Mouse (Mus musculus) intestine, embryonic 16.5 days (tissue): ENCODE data around the gene Bsnd. TPM values are rescaled to one million over a fixed set of nuclear protein-coding genes. Genes with fewer than 3 reads are reported as not detected.

Experiments
- ATAC-seq: fragments of 200-750 bp; cut with Nextera tagmentation; 2 replicates; pipeline ENCODE4 v1.8.0; 2017; ENCODE audit warnings: moderate TSS enrichment, moderate library complexity
- H3K27ac ChIP-seq: fragments of 300-500 bp; sonication (generic); 2 replicates; pipeline ENCODE4 v1.5.1; 2014; ENCODE audit warnings: mild to moderate bottlenecking, low read length
- H3K27me3 ChIP-seq: fragments of 300-500 bp; sonication (generic); replicated peaks from 2 replicates; pipeline ENCODE4 v1.6.1; 2014; ENCODE audit warnings: low read length, control low read depth, mixed read lengths; ENCODE audit not compliant: control insufficient read depth, insufficient read depth
- H3K36me3 ChIP-seq: fragments of 300-500 bp; sonication (generic); 2 replicates; pipeline ENCODE4 v1.6.1; 2014; ENCODE audit warnings: low read length, control low read depth; ENCODE audit not compliant: control insufficient read depth, insufficient read depth
- H3K4me1 ChIP-seq: fragments of 300-500 bp; sonication (generic); 2 replicates; pipeline ENCODE4 v1.6.1; 2014; ENCODE audit warnings: low read length, control low read depth, mixed read lengths; ENCODE audit not compliant: control insufficient read depth, insufficient read depth
- H3K4me2 ChIP-seq: fragments of 300-500 bp; sonication (generic); 2 replicates; pipeline ENCODE4 v1.6.1; 2014; ENCODE audit warnings: low read depth, low read length, control low read depth
- H3K4me3 ChIP-seq: fragments of 300-500 bp; sonication (generic); 2 replicates; pipeline ENCODE4 v1.5.1; 2014; ENCODE audit warnings: mild to moderate bottlenecking, low read length
- H3K9ac ChIP-seq: fragments of 300-500 bp; sonication (generic); 2 replicates; pipeline ENCODE4 v1.6.1; 2014; ENCODE audit warnings: low read depth, low read length
- H3K9me3 ChIP-seq: fragments of 300-500 bp; sonication (generic); 2 replicates; pipeline ENCODE4 v1.6.1; 2016; ENCODE audit warnings: low read length, control low read depth; ENCODE audit not compliant: control insufficient read depth
- WGBS: fragments of 180-500 bp; shearing (Covaris S2); extraction: QIAGEN DNeasy Blood & Tissue Kit; methylation state at CpG from one replicate; pipeline ENCODE4 v1.1.7; 2014; 5-methylcytosine and 5-hydroxymethylcytosine counted together
- polyA plus RNA-seq: library from polyadenylated mRNA; unstranded; fragments of >200 nt; fragmentation: Nextera tagmentation; extraction: Ambion mirVana; gene quantifications from 2 replicates; pipeline ENCODE4 v1.2.1, GENCODE M21; 2015

Bsnd gene
- polyA plus RNA-seq, 1 experiment from 2014 or later: not detected

- no peak overlapping the region for H3K4me2 ChIP-seq
- no peak for ATAC-seq
- no peaks in the 10 kb centered on the region for H3K9me3 ChIP-seq
- no peaks in the 10 kb centered on the region for H3K36me3 ChIP-seq
- WGBS: 73% methylated on average over 2 of the region's 2 CpGs
- H3K27ac ChIP-seq: no peak overlapping the region
- no peak overlapping the region for H3K4me3 ChIP-seq
- H3K4me1 ChIP-seq: no peaks in the 10 kb centered on the region
- H3K9ac ChIP-seq: no peak overlapping the region
- no peaks in the 10 kb centered on the region for H3K27me3 ChIP-seq
Measured at GRCm38 (mm10) chr4:106524131-106524530, 32.0 kb upstream of the Bsnd start.

GRCm38 (mm10) chr4:106522547-106522946, 30.5 kb upstream of the Bsnd start:
- Histone ChIP-seq H3K4me2 (no peak overlapping the region), H3K4me3 (no peak overlapping the region), H3K9me3 (no peaks in the 10 kb centered on the region), H3K36me3 (no peaks in the 10 kb centered on the region), H3K27ac (no peak overlapping the region), H3K27me3 (no peaks in the 10 kb centered on the region), H3K4me1 (no peaks in the 10 kb centered on the region), H3K9ac (no peak overlapping the region)
- ATAC-seq: no peak
- 62% methylated on average over 3 of the region's 3 CpGs for WGBS

- no peaks in the 10 kb centered on the region for H3K4me1 ChIP-seq
- no peaks in the 10 kb centered on the region for H3K27me3 ChIP-seq
- H3K9ac ChIP-seq: no peak overlapping the region
- H3K36me3 ChIP-seq: no peaks in the 10 kb centered on the region
- no peak overlapping the region for H3K4me3 ChIP-seq
- no peaks in the 10 kb centered on the region for H3K9me3 ChIP-seq
- H3K4me2 ChIP-seq: no peak overlapping the region
- WGBS: 53% methylated on average over 6 of the region's 6 CpGs
- no peak for ATAC-seq
- H3K27ac ChIP-seq: no peak overlapping the region
Measured at GRCm38 (mm10) chr4:106514606-106515005, 22.5 kb upstream of the Bsnd start.

GRCm38 (mm10) chr4:106509888-106510287, 17.8 kb upstream of the Bsnd start:
- Histone ChIP-seq H3K27me3 (no peaks in the 10 kb centered on the region), H3K9ac (no peak overlapping the region), H3K27ac (no peak overlapping the region), H3K4me1 (no peaks in the 10 kb centered on the region), H3K9me3 (no peaks in the 10 kb centered on the region), H3K4me3 (no peak overlapping the region), H3K36me3 (no peaks in the 10 kb centered on the region), H3K4me2 (no peak overlapping the region)
- no peak for ATAC-seq
- WGBS: 83% methylated on average over 4 of the region's 4 CpGs

GRCm38 (mm10) chr4:106505453-106506058, 13.5 kb upstream of the Bsnd start:
- no peak overlapping the region for H3K9ac ChIP-seq
- no peaks in the 10 kb centered on the region for H3K9me3 ChIP-seq
- 65% methylated on average over 14 of the region's 14 CpGs for WGBS
- no peak overlapping the region for H3K27ac ChIP-seq
- H3K27me3 ChIP-seq: no peaks in the 10 kb centered on the region
- H3K4me1 ChIP-seq: no peaks in the 10 kb centered on the region
- no peak for ATAC-seq
- H3K36me3 ChIP-seq: no peaks in the 10 kb centered on the region
- H3K4me3 ChIP-seq: no peak overlapping the region
- no peak overlapping the region for H3K4me2 ChIP-seq

GRCm38 (mm10) chr4:106503578-106503977, 11.5 kb upstream of the Bsnd start:
- no peak overlapping the region for H3K4me2 ChIP-seq
- no peaks in the 10 kb centered on the region for H3K9me3 ChIP-seq
- no peaks in the 10 kb centered on the region for H3K36me3 ChIP-seq
- no peaks in the 10 kb centered on the region for H3K27me3 ChIP-seq
- WGBS: 86% methylated on average over 3 of the region's 3 CpGs
- H3K4me3 ChIP-seq: no peak overlapping the region
- no peaks in the 10 kb centered on the region for H3K4me1 ChIP-seq
- ATAC-seq: no peak
- no peak overlapping the region for H3K9ac ChIP-seq
- no peak overlapping the region for H3K27ac ChIP-seq

GRCm38 (mm10) chr4:106500066-106500465, 8.0 kb upstream of the Bsnd start:
- H3K4me3 ChIP-seq: no peak overlapping the region
- no peaks in the 10 kb centered on the region for H3K27me3 ChIP-seq
- no peaks in the 10 kb centered on the region for H3K4me1 ChIP-seq
- 80% methylated on average over 10 of the region's 10 CpGs for WGBS
- H3K9me3 ChIP-seq: no peaks in the 10 kb centered on the region
- ATAC-seq: no peak
- H3K4me2 ChIP-seq: no peak overlapping the region
- H3K27ac ChIP-seq: no peak overlapping the region
- H3K9ac ChIP-seq: no peak overlapping the region
- no peaks in the 10 kb centered on the region for H3K36me3 ChIP-seq

GRCm38 (mm10) chr4:106498471-106498844, 6.4 kb upstream of the Bsnd start:
- H3K9me3 ChIP-seq: no peaks in the 10 kb centered on the region
- H3K9ac ChIP-seq: no peak overlapping the region
- no peak for ATAC-seq
- WGBS: 41% methylated on average over 3 of the region's 3 CpGs
- no peaks in the 10 kb centered on the region for H3K36me3 ChIP-seq
- H3K4me3 ChIP-seq: no peak overlapping the region
- H3K27me3 ChIP-seq: no peaks in the 10 kb centered on the region
- no peak overlapping the region for H3K27ac ChIP-seq
- no peaks in the 10 kb centered on the region for H3K4me1 ChIP-seq
- no peak overlapping the region for H3K4me2 ChIP-seq

GRCm38 (mm10) chr4:106497776-106498470, 5.8 kb upstream of the Bsnd start:
- Histone ChIP-seq H3K4me2 (no peak overlapping the region), H3K4me3 (no peak overlapping the region), H3K9me3 (no peaks in the 10 kb centered on the region), H3K4me1 (no peaks in the 10 kb centered on the region), H3K36me3 (no peaks in the 10 kb centered on the region), H3K27me3 (no peaks in the 10 kb centered on the region), H3K9ac (no peak overlapping the region), H3K27ac (no peak overlapping the region)
- ATAC-seq: no peak
- 50% methylated on average over 8 of the region's 8 CpGs for WGBS

GRCm38 (mm10) chr4:106496833-106497232, 4.8 kb upstream of the Bsnd start:
- Histone ChIP-seq H3K9me3 (no peaks in the 10 kb centered on the region), H3K4me1 (no peaks in the 10 kb centered on the region), H3K4me2 (no peak overlapping the region), H3K27ac (no peak overlapping the region), H3K36me3 (no peaks in the 10 kb centered on the region), H3K4me3 (no peak overlapping the region), H3K27me3 (no peaks in the 10 kb centered on the region), H3K9ac (no peak overlapping the region)
- ATAC-seq: no peak
- 50% methylated on average over 6 of the region's 6 CpGs for WGBS
